Comparison of ENCODE assay signal across 8 mouse cellular contexts in the genomic region with DNA sequence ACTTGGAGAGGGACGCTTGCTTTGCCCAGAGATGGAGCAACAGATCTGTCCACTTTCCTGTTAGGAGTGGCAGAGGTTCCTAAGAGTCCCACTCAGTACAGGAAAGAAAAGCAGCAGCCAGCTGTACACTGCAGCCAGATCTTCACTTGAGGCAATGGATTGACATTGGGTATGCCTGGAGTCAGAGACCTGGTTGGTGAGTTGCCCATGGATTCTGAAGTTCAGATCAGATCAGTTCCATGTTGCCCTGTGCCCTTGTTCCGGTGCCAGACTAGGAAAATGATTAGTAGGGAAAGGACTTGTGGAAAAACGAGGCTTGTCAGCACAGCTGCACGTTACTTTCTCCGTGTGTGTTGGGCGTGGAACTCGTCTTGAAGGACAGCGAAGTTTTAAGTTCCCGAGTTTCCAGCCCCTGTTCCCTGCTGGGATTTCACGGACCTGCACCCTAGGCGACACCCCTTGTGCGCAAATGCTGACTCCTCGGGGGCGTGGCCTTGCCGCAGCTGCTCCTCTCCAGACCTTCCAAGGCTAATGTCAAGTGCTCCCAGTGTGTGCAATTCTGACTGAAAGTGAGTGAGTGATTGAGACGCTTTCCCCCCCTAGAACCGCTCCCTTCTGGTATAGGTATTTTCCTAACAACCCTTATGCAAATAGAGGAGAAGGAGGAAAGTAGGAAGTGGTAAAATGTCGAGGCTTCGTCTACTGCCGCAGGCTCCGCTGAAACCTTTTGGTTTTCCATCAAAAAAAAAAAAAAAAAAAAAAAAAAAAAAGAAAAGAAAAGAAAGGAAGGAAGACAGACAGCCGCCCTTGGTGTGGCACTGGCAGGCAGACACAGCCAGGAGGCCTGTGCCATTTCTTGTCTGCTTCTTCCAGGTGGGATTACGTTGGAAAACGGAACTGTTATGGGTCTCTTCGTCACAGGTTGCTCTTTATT. TPM values are rescaled to one million over a fixed set of nuclear protein-coding genes. Genes with fewer than 3 reads are reported as not detected.
DNase-seq lines count a peak whose midpoint lies in the region; ATAC-seq lines count a peak whose summit lies in the region.

No protein-coding gene starts in this region.

- no peak for DNase-seq in frontal cortex, postnatal 25 days (ENCODE audit: low spot score in 2 of 2)
- peak; percentile 81 for DNase-seq in lung, postnatal 10 days
- peak; percentile 51 for DNase-seq in retina, postnatal 1 day
- DNase-seq in frontal cortex, postnatal 14 days (ENCODE audit: low spot score in 2 of 2), result no peak

- H3K27me3 ChIP-seq in embryonic facial prominence, embryonic 13.5 days, result no peaks in the 10 kb centered on the region; the same call in none of the 2 replicates
- H3K27me3 ChIP-seq in heart, embryonic 12.5 days (replicated peaks), result no peaks in the 10 kb centered on the region
- H3K27me3 ChIP-seq in kidney, embryonic 14.5 days (ENCODE audit: control insufficient read depth, insufficient read depth, low read length), result no peaks in the 10 kb centered on the region

- peak; percentile 20; the same call in 1 of the 2 replicates for ATAC-seq in frontal cortex, adult (ENCODE audit: low TSS enrichment)
- ATAC-seq in embryonic facial prominence, embryonic 13.5 days (ENCODE audit: insufficient number of reproducible peaks, insufficient read depth, low FRiP score, low TSS enrichment, low read depth), result peak; percentile 35; the same call in 1 of the 2 replicates
- peak; percentile 77 for ATAC-seq in heart, embryonic 12.5 days (ENCODE audit: insufficient number of reproducible peaks, low FRiP score)
- ATAC-seq in kidney, embryonic 14.5 days (ENCODE audit: low FRiP score, low TSS enrichment), result peak; percentile 70; the same call in 1 of the 2 replicates

- peak overlapping the region; percentile 57; the same call in 1 of the 2 replicates for H3K9ac ChIP-seq in embryonic facial prominence, embryonic 13.5 days
- peak overlapping the region; percentile 48 for H3K9ac ChIP-seq in heart, embryonic 12.5 days
- H3K9ac ChIP-seq in kidney, embryonic 14.5 days (ENCODE audit: low read depth, low read length), result peak overlapping the region; percentile 23; the same call in 1 of the 2 replicates

- no peaks in the 10 kb centered on the region; the same call in 1 of the 2 replicates for H3K36me3 ChIP-seq in embryonic facial prominence, embryonic 13.5 days
- no peaks in the 10 kb centered on the region for H3K36me3 ChIP-seq in heart, embryonic 12.5 days
- H3K36me3 ChIP-seq in kidney, embryonic 14.5 days (ENCODE audit: control insufficient read depth, insufficient read depth, low read length), result no peaks in the 10 kb centered on the region

- no peaks in the 10 kb centered on the region for H3K9me3 ChIP-seq in embryonic facial prominence, embryonic 13.5 days
- no peaks in the 10 kb centered on the region for H3K9me3 ChIP-seq in heart, embryonic 12.5 days (replicated peaks)
- no peaks in the 10 kb centered on the region for H3K9me3 ChIP-seq in kidney, embryonic 14.5 days (ENCODE audit: control insufficient read depth, low read length)

- H3K4me2 ChIP-seq in embryonic facial prominence, embryonic 13.5 days, result peak overlapping the region; percentile 62
- peak overlapping the region; percentile 78 for H3K4me2 ChIP-seq in heart, embryonic 12.5 days
- H3K4me2 ChIP-seq in kidney, embryonic 14.5 days (replicated peaks; ENCODE audit: low read depth, low read length), result peak overlapping the region; percentile 55

- 9% methylated on average over 25 of the region's 25 CpGs for WGBS in embryonic facial prominence, embryonic 13.5 days
- 6% methylated on average over 25 of the region's 25 CpGs for WGBS in heart, embryonic 12.5 days
- 5% methylated on average over 25 of the region's 25 CpGs for WGBS in kidney, embryonic 14.5 days

- H3K4me3 ChIP-seq in embryonic facial prominence, embryonic 13.5 days, result peak overlapping the region; percentile 33
- peak overlapping the region; percentile 44 for H3K4me3 ChIP-seq in heart, embryonic 12.5 days
- peak overlapping the region; percentile 32 for H3K4me3 ChIP-seq in kidney, embryonic 14.5 days (ENCODE audit: low read length)

- peak overlapping the region; percentile 40; the same call in 1 of the 2 replicates for H3K27ac ChIP-seq in embryonic facial prominence, embryonic 13.5 days
- H3K27ac ChIP-seq in heart, embryonic 12.5 days (ENCODE audit: poor library complexity, severe bottlenecking), result no peak overlapping the region
- H3K27ac ChIP-seq in kidney, embryonic 14.5 days (ENCODE audit: low read depth, low read length), result peak overlapping the region; percentile 17; the same call in 1 of the 2 replicates

- H3K4me1 ChIP-seq in embryonic facial prominence, embryonic 13.5 days, result peaks cover 35% of the 10 kb centered on the region
- H3K4me1 ChIP-seq in heart, embryonic 12.5 days (replicated peaks), result peaks cover 34% of the 10 kb centered on the region
- peaks cover 13% of the 10 kb centered on the region for H3K4me1 ChIP-seq in kidney, embryonic 14.5 days (ENCODE audit: control insufficient read depth, insufficient read depth, low read length)

RNA-seq across cellular contexts. Expression of gene Atxn7l1, which starts 28.4 kb away (rescaled TPM):
- polyA plus RNA-seq in embryonic facial prominence, embryonic 13.5 days (2015; fragmentation: Nextera tagmentation; extraction: Ambion mirVana), result 15.4 and 16.4 TPM in 2 replicates
- polyA plus RNA-seq in heart, embryonic 12.5 days (2016; fragmentation: Nextera tagmentation; extraction: Ambion mirVana), result 11.1 and 11.4 TPM in 2 replicates
- 14.3 and 16.5 TPM in 2 replicates for polyA plus RNA-seq in kidney, embryonic 14.5 days (2014; fragmentation: Nextera tagmentation; extraction: Ambion mirVana)

Comparison
In these comparisons a context has a peak if more than half of its experiments do, and no peak if none do; other contexts are left out.
1. ATAC-seq: peak in every context shown above with its lines; median percentile 77 in heart, embryonic 12.5 days; 70 in kidney, embryonic 14.5 days; 35 in embryonic facial prominence, embryonic 13.5 days; 20 in frontal cortex, adult.
2. DNase-seq: peak in lung, postnatal 10 days (single experiment) and retina, postnatal 1 day (single experiment); none in frontal cortex, postnatal 25 days (0 of 2) and frontal cortex, postnatal 14 days (0 of 2).
3. Peak in every context shown above with its lines, with median percentiles within 50 percentile points of each other: H3K4me2 ChIP-seq, H3K4me3 ChIP-seq and H3K9ac ChIP-seq.